Mouse (Mus musculus) gastrocnemius, adult 2 months (tissue): Measurements from ENCODE around the gene Osbpl8. TPM values are rescaled to one million over a fixed set of nuclear protein-coding genes. Genes with fewer than 3 reads are reported as not detected.

Source experiments
- DNase-seq: peaks from one replicate; pipeline ENCODE4 v3.0.0; 2022
- H3K27ac ChIP-seq: fragments of 200-600 bp; 2 replicates; pipeline ENCODE4 v1.8.1; 2022; ENCODE audit warnings: mild to moderate bottlenecking
- H3K4me3 ChIP-seq: fragments of 200-600 bp; 2 replicates; pipeline ENCODE4 v1.8.1; 2022; ENCODE audit warnings: mild to moderate bottlenecking, moderate library complexity
- CTCF ChIP-seq: fragments of 200-600 bp; IDR thresholded peaks from 2 replicates; pipeline ENCODE4 v1.8.1; 2022; ENCODE audit warnings: antibody characterized with exemption, mild to moderate bottlenecking, moderate library complexity
- intact Hi-C: fragments of 180-260 bp; cut with DNase I; formaldehyde crosslinking; loops from one replicate; pipeline ENCODE4 v1.15.1; 2025
- total RNA-seq, 2 experiments: library from RNA; stranded (reverse); gene quantifications; 2 replicates each; pipeline ENCODE4 v1.2.3; 2021

Osbpl8 gene
- total RNA-seq, 2 experiments from 2014 or later = 13.6 to 15.6 TPM

GRCm38 (mm10) chr10:111327957-111328356, 163.4 kb downstream of the Osbpl8 start:
- Histone ChIP-seq H3K27ac (no peak overlapping the region), H3K4me3 (no peak overlapping the region)
- intact Hi-C loops = no loop called here
- DNase-seq = no peak
- TF ChIP-seq CTCF = no peak

- intact Hi-C loops = no loop called here
- DNase-seq = no peak
- no peak for TF ChIP-seq CTCF
- Histone ChIP-seq H3K4me3 (no peak overlapping the region), H3K27ac (no peak overlapping the region)
These were observed 164.8 kb downstream of the Osbpl8 start for GRCm38 (mm10) chr10:111329326-111329725.

GRCm38 (mm10) chr10:111334902-111335301, 170.3 kb downstream of the Osbpl8 start:
- intact Hi-C loops = no loop called here
- Histone ChIP-seq H3K4me3 (no peak overlapping the region), H3K27ac (no peak overlapping the region)
- DNase-seq = no peak
- no peak for TF ChIP-seq CTCF

- TF ChIP-seq CTCF = no peak
- Histone ChIP-seq H3K27ac (no peak overlapping the region), H3K4me3 (peak overlapping the region; percentile 43)
- DNase-seq = no peak
- intact Hi-C loops = no loop called here
These were observed 171.2 kb downstream of the Osbpl8 start for GRCm38 (mm10) chr10:111335517-111336352.

- intact Hi-C loops = no loop called here
- Histone ChIP-seq H3K4me3 (peak overlapping the region; percentile 43), H3K27ac (no peak overlapping the region)
- DNase-seq = no peak
- no peak for TF ChIP-seq CTCF
These were observed 171.8 kb downstream of the Osbpl8 start for GRCm38 (mm10) chr10:111336353-111336713.

- DNase-seq = no peak
- intact Hi-C loops = no loop called here
- Histone ChIP-seq H3K4me3 (no peak overlapping the region), H3K27ac (no peak overlapping the region)
- no peak for TF ChIP-seq CTCF
These were observed 174.7 kb downstream of the Osbpl8 start for GRCm38 (mm10) chr10:111339296-111339695.

- no peak overlapping the region for H3K27ac ChIP-seq
- DNase-seq = no peak
- no peak for TF ChIP-seq CTCF
- intact Hi-C loops = no loop called here
- no peak overlapping the region for H3K4me3 ChIP-seq
These were observed 177.2 kb downstream of the Osbpl8 start for GRCm38 (mm10) chr10:111341761-111342160.

GRCm38 (mm10) chr10:111343555-111343954, 179.0 kb downstream of the Osbpl8 start:
- intact Hi-C loops = no loop called here
- DNase-seq = no peak
- Histone ChIP-seq H3K27ac (no peak overlapping the region), H3K4me3 (no peak overlapping the region)
- no peak for TF ChIP-seq CTCF

Other genes starting within 250 kb of the Osbpl8 start
- gene Csrp2, start 245.0 kb upstream of the Osbpl8 start, total RNA-seq = 1 to 10 TPM; 4.1 to 6.2 TPM
- 10 to 100 TPM; 21.3 to 24.0 TPM for gene Zdhhc17, start 154.6 kb upstream of the Osbpl8 start, total RNA-seq
- gene Bbs10, start 133.9 kb downstream of the Osbpl8 start, total RNA-seq = 1 to 10 TPM; 1.1 to 2.4 TPM